Mouse (Mus musculus) cerebellum, adult 2 months (tissue): ENCODE measurements around the gene Tfcp2. TPM values are rescaled to one million over a fixed set of nuclear protein-coding genes. Genes with fewer than 3 reads are reported as not detected.
"Not testable (repeated sequence)": the region's sequence is repeated elsewhere in the genome, so short reads cannot be mapped to it uniquely, and the experiment has no call there.

Source experiments
- DNase-seq, 2 experiments: peaks; one replicate each; pipeline ENCODE4 v3.0.0; 2021
- H3K27ac ChIP-seq: fragments of 200-500 bp; 2 replicates; pipeline ENCODE4 v1.5.1; 2012; ENCODE audit warnings: low read length, control low read depth, inconsistent platforms; ENCODE audit not compliant: insufficient read depth
- H3K27me3 ChIP-seq: fragments of 200-500 bp; 2 replicates; pipeline ENCODE4 v1.6.1; 2012; ENCODE audit warnings: inconsistent platforms, mild to moderate bottlenecking, low read length, moderate library complexity; ENCODE audit not compliant: control insufficient read depth, insufficient read depth
- H3K4me1 ChIP-seq: fragments of 200-500 bp; 2 replicates; pipeline ENCODE4 v1.6.1; 2011; ENCODE audit warnings: low read length; ENCODE audit not compliant: control insufficient read depth, insufficient read depth
- H3K4me3 ChIP-seq: fragments of 200-500 bp; replicated peaks from 2 replicates; pipeline ENCODE3; 2011; ENCODE audit warnings: mild to moderate bottlenecking, low read depth, low read length, control low read depth; ENCODE audit not compliant: insufficient read depth
- CTCF ChIP-seq: fragments of 200-500 bp; IDR thresholded peaks from 2 replicates; pipeline ENCODE4 v1.5.1; 2011; ENCODE audit warnings: low read depth, mild to moderate bottlenecking, control low read depth, low read length, moderate library complexity, borderline replicate concordance; ENCODE audit not compliant: insufficient read depth
- POLR2A ChIP-seq: fragments of 200-500 bp; IDR thresholded peaks from 2 replicates; pipeline ENCODE4 v1.6.1; 2011; ENCODE audit warnings: low read length, control low read depth, borderline replicate concordance; ENCODE audit not compliant: insufficient read depth
- WGBS: fragments of 180-500 bp; shearing (Covaris S2); methylation state at CpG from one replicate; pipeline ENCODE4 v1.1.7; 2018; 5-methylcytosine and 5-hydroxymethylcytosine counted together
- polyA plus RNA-seq: library from polyadenylated mRNA; depleted of rRNA; stranded (reverse); fragments of >200 nt; gene quantifications from 2 replicates; pipeline ENCODE4 v1.2.3, GENCODE M21; 2012

Tfcp2 gene
- polyA plus RNA-seq, 1 experiment, result 25.4 TPM

DNA sequence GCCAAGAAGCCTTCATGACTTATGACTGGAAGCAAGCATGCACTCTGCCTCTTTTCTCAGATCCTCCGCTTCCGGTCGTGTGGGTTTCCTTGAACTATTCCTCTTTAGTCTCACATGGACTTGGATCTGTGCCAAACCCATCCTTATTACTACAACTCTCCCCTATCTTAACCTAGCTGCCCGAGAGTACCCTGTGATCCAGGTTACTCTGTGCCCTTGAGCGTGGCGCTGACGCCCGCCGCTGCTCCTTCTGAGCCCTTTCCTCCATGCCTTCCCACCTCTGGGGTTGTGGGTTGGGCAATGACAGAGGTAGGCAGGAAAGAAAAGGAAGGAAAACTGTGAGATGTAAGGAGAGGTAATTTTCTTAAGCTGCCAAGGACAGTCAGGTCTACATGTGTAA, 59.8 kb downstream of the Tfcp2 start:
- WGBS, result 82% methylated on average over 9 of the region's 9 CpGs
- Histone ChIP-seq H3K27ac (no peak overlapping the region), H3K4me1 (peaks cover 21% of the 10 kb centered on the region), H3K4me3 (no peak overlapping the region), H3K27me3 (no peaks in the 10 kb centered on the region)
- DNase-seq, result no peak
- TF ChIP-seq CTCF (no peak), POLR2A (no peak)

DNA sequence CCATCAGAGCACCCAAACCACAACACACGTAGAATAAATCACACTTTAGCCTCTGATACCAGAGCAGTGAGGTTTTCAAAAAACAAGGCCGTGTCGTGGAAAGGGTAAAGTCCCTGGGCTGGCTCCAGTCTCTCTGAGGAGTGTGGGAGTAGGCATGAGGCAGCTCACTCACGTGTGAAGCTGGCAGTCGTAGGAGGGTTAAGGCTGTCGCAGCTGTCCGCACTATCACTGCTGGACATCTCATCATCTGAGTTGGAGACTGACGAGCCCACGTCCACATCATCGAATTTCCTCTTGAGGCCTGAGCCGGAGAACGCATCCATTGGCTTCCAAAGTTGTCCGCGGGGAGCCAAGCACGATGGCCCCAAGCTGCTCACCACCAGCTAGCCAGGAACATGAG, 62.5 kb downstream of the Tfcp2 start:
- no peak overlapping the region for H3K27ac ChIP-seq
- H3K4me3 ChIP-seq, result no peak overlapping the region
- TF ChIP-seq CTCF (no peak), POLR2A (no peak)
- H3K4me1 ChIP-seq, result peaks cover 21% of the 10 kb centered on the region
- no peak for DNase-seq
- 41% methylated on average over 15 of the region's 15 CpGs for WGBS
- H3K27me3 ChIP-seq, result no peaks in the 10 kb centered on the region

DNA sequence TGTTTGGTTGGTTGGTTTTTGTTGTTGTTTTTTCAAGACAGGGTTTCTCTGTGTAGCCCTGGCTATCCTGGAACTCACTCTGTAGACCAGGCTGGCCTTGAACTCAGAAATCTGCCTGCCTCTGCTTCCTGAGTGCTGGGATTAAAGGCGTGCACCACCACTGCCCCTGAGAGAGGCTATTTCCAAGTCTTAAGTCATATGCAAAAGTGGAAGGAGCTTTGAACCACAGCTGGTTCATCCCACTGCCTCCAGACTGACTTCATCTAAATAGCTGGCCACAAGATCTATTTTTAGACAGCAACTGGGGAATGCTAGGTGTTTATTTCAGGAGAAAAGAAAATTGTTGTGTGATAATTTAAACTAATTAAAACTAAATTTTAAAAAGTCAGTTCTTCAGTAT, 63.5 kb downstream of the Tfcp2 start:
- not testable (repeated sequence) for DNase-seq, H3K27me3 ChIP-seq, H3K4me3 ChIP-seq, H3K27ac ChIP-seq
- WGBS, result 97% methylated on average over 1 of the region's 1 CpGs
- H3K4me1 ChIP-seq, result peaks cover 21% of the 10 kb centered on the region

DNA sequence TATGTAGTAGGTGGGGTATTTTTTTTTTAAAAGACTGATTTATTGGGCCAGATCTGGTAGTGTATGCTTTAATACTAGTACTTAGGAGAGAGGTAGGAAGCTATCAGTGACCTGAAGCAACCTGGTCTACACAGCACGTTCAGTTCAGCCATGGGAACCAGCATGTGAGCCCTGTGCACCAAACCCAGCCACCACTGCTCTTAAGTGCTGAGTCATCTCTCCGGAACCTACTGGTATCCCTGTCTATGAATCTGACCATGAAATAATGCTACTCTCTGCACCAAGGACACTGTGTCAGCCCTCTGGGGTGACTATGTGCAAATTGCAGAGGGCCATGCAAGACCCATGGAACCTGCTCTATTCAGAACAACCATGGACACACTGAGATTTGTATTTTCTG, 64.8 kb downstream of the Tfcp2 start:
- TF ChIP-seq POLR2A, result no peak
- TF ChIP-seq CTCF, result no peak
- H3K4me3 ChIP-seq, result no peak overlapping the region
- no peaks in the 10 kb centered on the region for H3K27me3 ChIP-seq
- 90% methylated on average over 2 of the region's 2 CpGs for WGBS
- no peak overlapping the region for H3K27ac ChIP-seq
- H3K4me1 ChIP-seq, result peaks cover 13% of the 10 kb centered on the region
- no peak for DNase-seq

DNA sequence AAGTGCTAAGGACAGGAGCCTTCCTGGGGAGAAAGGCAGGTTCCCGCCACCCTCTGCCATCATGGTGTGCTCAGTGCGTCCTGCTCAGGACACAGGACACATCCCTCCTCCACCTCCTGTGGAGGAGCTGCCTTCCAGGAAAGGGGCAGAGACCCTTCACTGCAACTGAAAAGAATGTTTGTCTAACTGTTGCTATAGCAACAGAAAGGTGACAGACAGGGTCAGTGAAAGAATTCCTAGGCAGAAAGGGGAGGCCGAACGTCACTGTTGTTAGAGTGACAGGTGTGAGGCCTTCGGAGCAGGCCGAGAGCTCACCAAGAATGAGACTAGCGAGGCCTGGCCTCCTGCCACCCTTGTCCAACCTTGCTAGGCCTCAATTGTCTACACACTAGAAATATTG, 65.4 kb downstream of the Tfcp2 start:
- Histone ChIP-seq H3K4me3 (no peak overlapping the region), H3K27ac (no peak overlapping the region)
- WGBS, result 51% methylated on average over 7 of the region's 7 CpGs

DNA sequence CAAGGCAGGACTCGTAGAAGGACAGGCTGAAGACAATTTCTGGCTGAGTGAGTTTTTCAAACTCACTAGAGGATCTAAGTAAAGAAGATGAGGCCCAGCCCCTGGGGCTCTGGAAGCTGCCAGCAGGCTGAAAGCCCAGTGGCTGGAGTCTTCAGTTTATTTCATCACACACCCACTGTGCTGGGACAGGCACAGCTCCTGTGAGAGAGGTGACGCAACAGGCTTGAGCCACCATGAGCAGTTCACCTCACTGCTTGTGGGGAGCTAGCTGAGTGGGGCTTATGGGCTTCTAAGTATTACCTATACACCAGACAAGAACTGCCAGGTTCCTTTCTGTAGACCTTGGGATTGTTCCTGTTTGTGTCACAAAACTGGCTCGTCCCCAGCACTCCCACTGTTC, 66.2 kb downstream of the Tfcp2 start:
- DNase-seq, result no peak
- no peaks in the 10 kb centered on the region for H3K27me3 ChIP-seq
- no peak overlapping the region for H3K27ac ChIP-seq
- H3K4me1 ChIP-seq, result peaks cover 10% of the 10 kb centered on the region
- no peak for TF ChIP-seq CTCF
- no peak for TF ChIP-seq POLR2A
- no peak overlapping the region for H3K4me3 ChIP-seq
- WGBS, result 44% methylated on average over 3 of the region's 3 CpGs

More for the DNA sequence above, 65.4 kb downstream of the Tfcp2 start:
- no peak for DNase-seq
- no peaks in the 10 kb centered on the region for H3K27me3 ChIP-seq
- TF ChIP-seq CTCF (no peak), POLR2A (no peak)
- H3K4me1 ChIP-seq, result peaks cover 12% of the 10 kb centered on the region

DNA sequence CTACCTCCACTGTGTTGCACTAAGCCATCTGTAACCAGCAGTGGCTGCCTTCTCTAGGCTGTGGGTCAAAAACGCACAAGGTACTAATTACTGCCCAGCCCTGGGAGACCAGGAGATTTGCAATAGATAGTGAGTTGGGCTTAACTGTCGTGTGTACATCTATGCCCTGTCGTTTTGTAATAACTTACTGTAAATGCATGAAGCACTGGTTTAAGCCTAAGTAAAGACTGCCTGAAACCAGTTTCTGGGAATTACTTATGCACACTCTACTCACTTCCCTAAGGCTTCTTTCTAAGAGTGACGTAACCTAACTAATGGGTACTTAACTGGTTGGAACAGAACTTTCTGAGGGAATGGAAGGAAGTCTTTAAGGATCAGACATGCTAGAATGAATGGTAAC, 72.9 kb downstream of the Tfcp2 start:
- TF ChIP-seq POLR2A, result no peak
- no peak for TF ChIP-seq CTCF
- Histone ChIP-seq H3K4me1 (peaks cover 3% of the 10 kb centered on the region; the same call in 1 of the 2 replicates), H3K4me3 (no peak overlapping the region), H3K27ac (no peak overlapping the region), H3K27me3 (no peaks in the 10 kb centered on the region)
- WGBS, result 87% methylated on average over 4 of the region's 4 CpGs
- DNase-seq, result no peak

DNA sequence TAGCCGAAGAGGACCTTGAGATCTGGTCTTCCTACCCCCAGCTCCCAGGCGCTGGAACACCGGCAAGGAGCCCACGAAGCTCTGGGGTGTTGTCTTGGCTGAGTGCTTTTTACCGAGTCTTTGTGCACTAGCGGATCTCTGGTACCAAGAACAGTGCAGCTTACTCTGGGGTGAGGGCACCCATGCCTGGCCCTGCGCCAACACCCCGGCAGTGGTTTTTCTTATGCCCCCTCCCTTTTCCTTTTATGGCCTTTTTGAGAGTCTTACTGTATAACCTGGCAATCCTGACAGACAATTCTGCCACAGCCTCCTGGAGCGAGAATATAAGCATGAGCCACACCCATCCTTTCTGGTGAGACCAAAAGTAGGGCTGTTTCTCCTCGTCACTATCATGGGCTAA, 73.5 kb downstream of the Tfcp2 start:
- peaks cover 3% of the 10 kb centered on the region; the same call in 1 of the 2 replicates for H3K4me1 ChIP-seq
- WGBS, result 69% methylated on average over 10 of the region's 10 CpGs
- no peak overlapping the region for H3K27ac ChIP-seq
- no peak overlapping the region for H3K4me3 ChIP-seq
- TF ChIP-seq CTCF (no peak), POLR2A (no peak)
- no peak for DNase-seq
- H3K27me3 ChIP-seq, result no peaks in the 10 kb centered on the region
